Mouse (Mus musculus) heart, postnatal 4 days (tissue): ENCODE measurements around the gene Gm9732. TPM values are rescaled to one million over a fixed set of nuclear protein-coding genes. Genes with fewer than 3 reads are reported as not detected.
"Not testable (repeated sequence)": the region's sequence is repeated elsewhere in the genome, so short reads cannot be mapped to it uniquely, and the experiment has no call there.

ENCODE experiments used
- DNase-seq: peaks from one replicate; pipeline ENCODE4 v3.0.0; 2021
- total RNA-seq, 2 experiments: library from RNA; stranded (reverse); gene quantifications; 2 replicates each; pipeline ENCODE4 v1.2.3; 2021

Gene Gm9732
- total RNA-seq: not detected

DNA sequence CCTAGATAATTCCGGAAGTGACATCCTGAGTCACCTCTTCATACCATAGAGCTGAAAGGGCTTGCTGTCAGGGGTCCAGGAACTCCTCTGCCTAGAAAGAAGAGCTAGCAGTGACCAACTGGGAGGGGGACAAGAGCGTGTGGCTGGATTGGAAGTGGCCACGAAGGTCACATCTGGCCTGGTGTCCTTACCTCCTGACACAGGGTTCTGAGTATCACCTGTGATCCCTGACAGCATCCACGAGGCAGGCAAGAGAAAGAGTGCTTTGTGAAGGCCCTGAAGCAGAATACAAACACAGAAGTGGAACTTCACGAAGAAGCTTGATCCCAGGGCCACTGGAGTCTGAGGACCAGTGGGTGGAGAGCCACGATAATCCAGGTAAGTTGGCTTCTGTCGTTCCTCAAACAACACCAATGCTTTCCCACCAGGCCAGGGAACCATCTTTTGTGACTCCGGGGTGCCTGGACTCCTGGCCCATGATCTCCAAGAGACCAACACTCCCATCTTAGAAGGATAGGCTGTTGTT lies at the start of gene Gm9732:
Gm9732 (plus strand) TSS at position 51 of the 526 bp plus-strand sequence.
- DNase-seq: not testable (repeated sequence)

DNA sequence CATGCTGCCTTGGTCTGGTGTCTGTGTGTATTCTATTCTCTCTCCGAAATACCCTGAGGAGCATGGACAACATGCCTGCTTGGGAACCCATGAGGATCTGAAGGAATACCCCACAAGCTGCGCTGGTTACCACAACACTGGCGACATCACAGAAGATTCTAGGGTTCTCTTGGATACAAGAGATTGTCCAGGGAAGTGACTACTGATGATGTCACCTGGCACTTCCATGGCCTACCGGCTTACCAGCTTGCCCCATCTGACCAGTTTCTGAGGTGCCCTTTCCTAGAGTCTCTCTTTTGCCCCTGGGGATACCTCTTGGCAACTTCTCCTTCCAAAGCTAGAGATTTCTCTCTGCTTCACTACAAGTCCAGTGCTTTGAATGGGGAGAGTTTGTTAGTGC lies 39.6 kb upstream of the Gm9732 start, which contains the start of gene Gm8122:
Gm8122 (minus strand) TSS at position 101 of the 400 bp plus-strand sequence.
- not testable (repeated sequence) for DNase-seq

DNA sequence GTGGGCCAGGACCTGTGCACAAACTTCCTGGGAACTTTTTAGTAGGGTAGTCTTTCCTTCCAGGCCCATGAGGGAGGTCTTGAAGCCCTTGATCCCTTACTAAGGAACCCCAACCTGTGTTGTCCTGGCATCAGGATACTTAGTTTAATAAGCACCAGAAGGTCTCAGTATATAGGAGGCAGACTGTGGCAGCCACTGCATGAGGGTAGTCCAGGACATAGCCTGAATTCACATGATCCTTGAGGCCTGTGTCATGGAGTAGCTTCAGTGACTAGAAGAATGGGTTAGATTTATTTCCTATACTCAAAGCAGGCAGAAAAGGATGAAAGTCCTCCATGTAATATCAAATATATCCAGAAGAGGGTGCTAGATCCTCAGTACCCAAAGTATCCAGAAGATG lies 37.1 kb upstream of the Gm9732 start:
- not testable (repeated sequence) for DNase-seq

DNA sequence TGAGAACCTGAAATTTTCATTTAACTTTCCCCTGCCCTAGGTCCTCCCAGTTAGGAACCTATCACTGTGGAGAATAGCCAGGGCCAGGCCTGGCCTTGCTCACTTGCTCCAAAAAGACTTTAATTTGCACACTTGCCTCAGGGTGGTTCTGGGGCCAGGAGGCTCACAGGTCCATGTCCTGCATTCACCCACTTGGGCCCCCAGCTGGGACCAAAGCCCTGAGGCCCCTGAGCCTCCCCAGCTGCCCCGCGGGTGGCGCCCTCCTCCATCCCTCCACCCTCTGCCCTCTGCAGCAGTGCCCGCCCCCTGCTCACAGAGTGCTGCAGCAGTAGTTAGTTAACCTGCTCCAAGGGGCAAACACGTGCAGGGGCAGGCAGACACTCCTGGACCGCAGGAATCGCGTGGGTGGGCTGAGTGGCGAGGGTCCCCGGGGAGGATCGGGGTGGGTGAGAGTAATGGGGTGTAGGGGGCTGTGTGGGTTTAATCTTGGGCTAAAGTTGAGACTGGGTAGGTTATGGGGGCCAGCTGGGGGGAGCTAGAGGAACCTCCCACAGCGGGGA lies 25.1 kb upstream of the Gm9732 start:
- not testable (repeated sequence) for DNase-seq

DNA sequence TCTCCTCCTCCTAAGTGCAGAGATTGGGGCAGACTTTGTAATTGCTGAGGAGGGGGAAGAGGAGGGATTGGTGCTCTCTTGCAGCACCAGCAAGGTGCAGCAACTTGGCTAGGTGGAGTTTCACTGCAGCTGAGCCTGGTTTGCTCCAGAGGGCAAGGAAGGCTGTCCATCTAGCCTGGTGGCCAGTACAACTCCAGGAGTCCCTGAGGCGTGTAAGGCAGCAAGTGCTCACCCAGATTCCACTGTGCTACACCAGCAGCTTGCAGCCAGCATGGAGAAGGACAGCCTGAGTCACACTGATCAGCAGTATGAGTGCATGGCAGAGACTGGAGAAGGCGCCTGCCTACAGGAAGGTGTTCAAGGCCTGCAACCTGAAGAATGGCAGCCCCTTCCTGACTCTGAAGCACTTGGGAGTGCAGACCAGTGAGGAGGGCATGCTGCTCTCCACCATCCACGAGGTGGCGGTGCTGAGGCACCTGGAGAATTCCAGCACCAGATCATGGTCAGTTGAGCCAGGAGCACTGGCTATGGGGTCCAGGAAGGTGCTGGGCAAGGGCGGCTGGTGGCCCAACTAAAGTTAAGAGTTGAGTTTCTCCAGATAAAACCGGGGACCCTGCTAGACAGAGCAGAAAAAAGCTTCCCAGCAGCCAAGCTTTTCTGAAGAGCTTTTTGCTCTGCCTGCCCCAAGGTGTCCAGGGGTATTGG lies 24.1 kb upstream of the Gm9732 start:
- DNase-seq: not testable (repeated sequence)

DNA sequence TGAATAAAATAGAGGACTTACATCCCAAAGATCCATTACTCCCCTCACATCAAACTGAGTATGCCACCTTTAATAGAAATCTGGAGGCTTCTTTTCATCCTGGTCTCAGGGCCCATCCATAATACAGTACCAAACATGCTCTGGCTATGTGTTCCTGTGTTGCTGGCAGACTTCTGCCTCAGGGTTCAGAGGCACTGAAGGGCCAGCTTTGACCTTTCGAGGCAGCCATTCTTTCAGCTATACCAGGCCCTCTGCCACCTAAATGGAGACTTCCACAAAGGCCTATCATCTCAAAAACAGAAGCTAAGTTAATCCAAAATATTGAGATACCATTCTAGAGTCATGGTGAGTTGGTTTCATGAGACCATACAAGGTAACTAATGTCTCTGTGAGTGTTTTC lies 18.3 kb upstream of the Gm9732 start:
- DNase-seq: not testable (repeated sequence)

DNA sequence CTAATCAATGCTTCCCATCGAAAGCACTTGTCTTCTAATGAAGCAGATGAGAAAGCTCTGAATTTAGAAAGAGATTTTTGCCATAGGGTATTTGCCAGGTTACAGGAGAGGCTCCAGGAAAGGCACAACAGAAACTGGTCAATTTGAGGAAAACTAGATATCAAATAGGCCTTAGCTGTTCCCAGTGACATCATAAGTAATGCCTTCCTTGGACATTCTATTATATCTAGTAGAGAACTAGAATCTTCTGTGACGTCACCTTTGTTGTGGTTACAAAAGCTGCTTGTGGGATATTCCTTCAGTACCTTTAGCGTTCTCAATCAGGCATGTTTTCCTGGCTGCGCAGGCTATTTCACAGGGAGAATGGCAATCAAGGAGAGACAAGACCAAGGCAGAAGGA lies 16.5 kb upstream of the Gm9732 start, which contains the start of gene Gm8126:
Gm8126 (plus strand) TSS at position 301 of the 400 bp plus-strand sequence.
- DNase-seq: not testable (repeated sequence)

DNA sequence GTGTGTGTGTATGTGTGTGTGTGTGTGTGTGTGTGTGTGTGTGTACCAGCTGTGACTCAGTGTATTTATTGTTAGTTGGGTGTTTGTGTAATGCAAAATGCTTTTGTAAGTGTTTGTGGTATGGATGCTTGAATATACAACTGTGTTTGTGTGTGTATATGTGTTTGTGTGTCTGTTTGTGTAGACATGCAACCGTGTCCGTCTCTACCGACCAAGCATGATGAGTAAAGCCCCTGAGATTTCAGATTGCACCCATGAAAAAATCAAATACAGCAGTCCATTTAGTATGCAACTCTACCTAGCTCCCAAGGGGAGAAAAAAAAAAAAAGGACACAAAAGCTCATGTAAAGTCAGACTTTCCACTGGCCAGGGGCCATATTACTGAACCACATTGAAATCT lies 11.4 kb upstream of the Gm9732 start:
- not testable (repeated sequence) for DNase-seq

DNA sequence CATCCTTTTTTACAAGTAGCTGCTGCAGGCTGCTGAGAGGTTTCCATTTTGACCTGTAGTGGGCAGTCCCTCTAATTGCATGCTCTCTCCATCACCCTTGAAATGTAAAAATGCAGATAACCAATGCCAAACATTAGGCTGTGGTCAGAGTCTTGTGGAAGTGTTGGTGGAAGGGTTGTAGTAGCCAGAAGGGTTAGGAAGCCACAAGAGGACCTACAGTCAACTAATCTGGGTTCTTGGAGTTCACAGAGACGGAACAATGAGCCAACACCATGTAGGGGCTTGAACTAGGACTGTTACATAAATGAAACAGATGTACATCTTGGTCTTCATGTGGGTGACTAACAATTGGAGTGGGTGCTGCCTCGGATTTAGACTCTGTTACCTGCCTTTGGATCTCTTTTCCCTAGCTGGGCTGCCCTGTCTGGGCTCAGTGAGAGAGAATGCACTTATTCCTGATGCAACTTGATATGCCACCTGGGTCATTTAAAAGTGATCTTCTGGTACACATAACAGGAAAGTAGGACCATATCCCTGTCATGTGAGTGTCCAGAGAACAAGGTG lies 6.2 kb upstream of the Gm9732 start:
- peak; percentile 4 for DNase-seq

DNA sequence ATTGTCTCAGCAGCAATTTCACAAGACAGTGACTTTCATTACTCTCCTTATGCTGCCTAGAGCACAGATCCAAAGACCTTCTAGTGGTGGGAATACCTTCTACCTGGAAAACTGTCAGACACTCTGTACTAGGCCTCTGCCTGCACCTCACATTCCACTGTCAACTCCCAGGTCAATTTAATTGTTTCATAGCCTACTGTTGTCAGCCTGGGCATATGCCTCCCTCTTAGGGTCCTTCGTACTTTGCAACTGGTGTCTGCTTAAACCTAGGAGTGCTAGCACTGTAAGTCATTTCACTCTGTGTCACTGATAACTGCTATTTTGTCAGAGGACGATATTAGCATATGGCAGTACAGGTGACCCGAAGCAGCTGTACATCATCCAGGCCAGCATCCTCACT lies 5.6 kb upstream of the Gm9732 start:
- peak; percentile 10 for DNase-seq

DNA sequence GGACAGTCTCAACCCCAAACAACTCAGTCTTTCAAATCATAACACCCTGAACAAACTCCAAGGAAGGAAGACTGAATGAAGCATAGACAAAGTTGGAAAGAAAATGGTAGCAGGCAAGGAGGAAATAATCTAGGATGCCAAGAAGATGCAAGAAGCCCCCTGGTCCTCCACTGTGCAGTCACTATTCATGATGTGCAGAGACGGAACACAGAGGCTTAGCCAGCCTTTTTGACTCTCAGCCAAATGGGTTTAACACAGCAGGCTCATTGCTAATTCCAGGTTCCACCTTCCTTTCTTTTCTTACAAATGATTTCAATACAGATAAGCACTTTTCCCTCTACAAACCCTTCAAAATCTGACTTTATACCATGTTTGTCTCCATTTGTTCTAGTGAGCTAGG lies 1.7 kb upstream of the Gm9732 start:
- DNase-seq: not testable (repeated sequence)

DNA sequence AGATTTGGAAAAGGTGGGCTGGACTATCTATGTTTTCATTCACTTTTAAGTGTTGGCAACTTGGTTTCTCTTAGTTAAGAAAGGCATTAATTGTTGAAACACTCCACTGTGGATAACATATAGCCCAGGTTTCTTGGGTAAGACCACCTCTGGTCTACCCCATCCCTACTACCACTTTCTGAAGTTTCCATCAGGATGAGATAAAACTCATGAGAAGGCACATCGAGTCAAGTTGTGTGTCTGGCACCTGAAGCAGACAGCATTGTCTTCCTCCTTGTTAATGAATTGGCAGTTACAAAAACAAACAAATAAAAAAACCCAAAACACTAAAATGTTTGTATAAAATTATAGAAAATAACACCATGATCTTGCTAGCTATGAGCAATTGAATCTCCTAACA lies 916 bp downstream of the Gm9732 start:
- not testable (repeated sequence) for DNase-seq

DNA sequence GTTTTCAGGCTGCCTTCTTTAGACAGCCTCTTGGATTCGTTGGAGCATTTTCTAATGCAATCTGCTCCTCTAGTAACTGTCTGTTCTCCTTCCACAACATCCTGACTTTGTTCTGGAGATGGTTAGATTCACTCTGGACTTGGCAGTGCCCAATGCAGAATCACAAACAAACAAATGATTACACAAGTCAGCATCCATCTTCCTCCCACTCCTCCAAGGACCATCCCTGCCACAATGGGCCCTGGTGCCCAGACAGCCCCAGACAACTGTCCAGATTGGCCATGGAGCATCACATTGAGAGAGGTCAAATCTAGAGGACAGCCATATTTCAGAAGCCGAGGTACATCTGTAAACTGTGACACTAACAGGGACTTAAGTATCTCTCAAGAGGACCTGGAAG lies 2.6 kb downstream of the Gm9732 start:
- DNase-seq: not testable (repeated sequence)

DNA sequence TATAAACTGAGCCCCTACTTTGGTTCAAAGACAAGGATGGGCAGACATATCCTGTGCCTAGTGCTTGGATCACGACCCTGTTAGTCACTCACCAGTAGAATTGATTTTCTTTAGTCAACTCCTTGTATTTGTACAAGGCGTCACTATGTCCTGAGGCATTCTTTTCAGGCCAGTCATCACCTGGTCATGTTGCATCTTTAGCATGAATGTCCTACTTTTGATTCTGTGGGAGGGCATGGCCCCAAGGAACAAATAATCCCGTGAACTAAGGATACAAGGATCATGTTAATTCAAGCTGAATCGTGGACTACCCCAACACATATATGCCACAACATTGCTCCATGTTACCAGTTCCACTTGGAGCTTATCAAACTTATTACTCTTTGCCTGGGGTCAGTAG lies 3.3 kb downstream of the Gm9732 start:
- not testable (repeated sequence) for DNase-seq

DNA sequence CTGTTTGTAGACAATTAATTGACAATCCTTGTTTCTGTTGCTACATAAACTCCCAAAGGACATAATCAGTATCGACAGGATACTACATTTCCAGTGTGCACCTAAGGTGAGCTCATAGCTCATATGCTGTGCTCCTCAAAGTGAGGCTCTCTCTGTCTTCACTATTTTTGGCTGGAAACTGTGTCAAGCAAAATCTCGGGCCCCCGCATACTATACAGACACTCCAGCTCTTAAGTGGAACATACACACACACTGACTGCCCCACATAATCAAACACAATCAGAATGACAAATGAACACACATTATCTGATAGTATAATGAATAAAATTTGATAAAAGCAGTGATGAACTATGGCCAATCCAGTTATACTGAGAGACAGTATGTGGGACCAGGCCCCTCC lies 3.8 kb downstream of the Gm9732 start:
- not testable (repeated sequence) for DNase-seq

DNA sequence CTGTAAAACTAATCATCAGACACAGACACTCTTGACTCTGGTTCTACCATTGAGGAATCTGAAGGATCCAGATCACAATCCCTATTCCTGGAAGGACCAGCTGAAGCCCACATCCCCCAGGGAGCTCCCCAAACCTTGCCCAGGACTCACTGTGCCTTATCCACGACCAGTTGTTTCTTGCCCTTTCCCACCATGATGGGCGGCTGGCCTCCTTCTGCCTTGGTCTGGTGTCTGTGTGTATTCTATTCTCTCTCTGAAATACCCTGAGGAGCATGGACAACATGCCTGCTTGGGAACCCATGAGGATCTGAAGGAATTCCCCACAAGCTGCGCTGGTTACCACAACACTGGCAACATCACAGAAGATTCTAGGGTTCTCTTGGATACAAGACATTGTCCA lies 18.7 kb downstream of the Gm9732 start, which contains the start of gene Gm8127:
Gm8127 (minus strand) TSS at position 330 of the 400 bp plus-strand sequence.
- not testable (repeated sequence) for DNase-seq

DNA sequence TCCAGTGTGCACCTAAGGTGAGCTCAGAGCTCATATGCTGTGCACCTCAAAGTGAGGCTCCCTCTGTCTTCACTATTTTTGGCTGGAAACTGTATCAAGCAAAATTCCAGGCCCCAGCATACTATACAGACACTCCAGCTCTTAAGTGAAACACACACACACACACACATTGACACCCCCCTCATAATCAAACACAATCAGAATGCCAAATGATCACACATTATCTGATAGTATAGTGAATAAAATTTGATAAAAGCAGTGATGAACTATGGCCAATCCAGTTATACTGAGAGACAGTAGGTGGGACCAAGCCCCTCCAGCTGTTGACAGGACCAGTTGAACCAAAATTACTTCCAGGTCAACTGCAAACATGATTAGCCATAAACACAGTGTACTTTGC lies 44.7 kb downstream of the Gm9732 start:
- not testable (repeated sequence) for DNase-seq

DNA sequence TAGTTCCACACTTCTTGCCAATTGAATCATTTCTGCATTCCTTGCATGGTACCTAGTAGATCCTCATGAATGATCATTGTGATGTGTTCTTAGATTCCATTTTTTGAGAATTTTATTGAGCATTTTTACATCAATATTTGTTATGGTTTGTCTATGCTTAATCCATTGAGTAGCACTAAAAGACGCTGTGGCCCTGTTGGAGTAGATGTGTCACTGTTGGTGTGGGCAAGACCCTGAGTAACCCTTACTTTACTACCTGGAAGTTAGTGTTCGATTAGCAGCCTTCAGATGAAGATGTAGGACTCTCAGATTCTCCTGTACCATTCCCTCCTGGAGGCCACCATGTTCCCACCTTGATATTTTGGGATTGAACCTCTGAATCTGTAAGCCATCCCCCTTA lies 53.8 kb downstream of the Gm9732 start:
- not testable (repeated sequence) for DNase-seq

DNA sequence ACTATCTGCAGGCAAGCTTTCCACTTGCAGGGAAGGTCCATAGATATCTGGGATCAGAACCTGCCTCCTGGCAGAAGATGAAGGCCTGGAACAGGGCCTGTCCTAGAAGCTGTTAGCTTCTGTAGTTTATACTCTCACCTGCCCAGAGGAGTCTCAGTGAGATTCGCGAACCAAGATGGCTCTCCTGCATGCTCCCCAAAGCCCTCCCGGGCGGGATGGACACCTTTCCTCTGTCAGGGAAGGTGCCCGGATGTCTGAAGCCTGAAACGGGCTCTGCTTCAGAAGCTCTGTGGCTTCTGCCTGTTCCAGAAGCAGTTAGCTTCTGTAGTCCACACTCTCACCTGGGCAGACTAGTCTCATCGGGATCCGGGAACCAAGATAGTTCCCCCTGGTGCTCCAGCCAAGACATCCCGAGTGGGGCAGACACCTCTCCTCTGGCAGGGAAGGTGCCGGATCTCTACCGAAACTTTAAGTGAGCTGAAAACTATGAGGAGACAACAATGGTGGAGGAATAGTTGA lies 56.6 kb downstream of the Gm9732 start:
- DNase-seq: not testable (repeated sequence)

DNA sequence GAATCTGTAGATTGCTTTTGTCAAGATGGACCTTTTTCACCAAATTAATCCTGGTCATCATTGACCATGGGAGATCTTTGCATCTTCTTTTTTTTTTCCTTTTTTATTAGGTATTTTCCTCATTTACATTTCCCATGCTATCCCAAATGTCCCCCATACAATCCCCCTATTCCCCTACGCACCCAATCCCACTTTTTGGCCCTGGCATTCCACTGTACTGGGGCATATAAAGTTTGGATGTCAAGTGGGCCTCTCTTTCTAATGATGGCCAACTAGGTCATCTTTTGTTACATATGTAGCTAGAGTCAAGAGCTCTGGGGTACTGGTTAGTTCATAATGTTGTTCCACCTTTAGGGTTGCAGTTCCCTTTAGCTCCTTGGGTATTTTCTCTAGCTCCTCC lies 62.8 kb downstream of the Gm9732 start:
- DNase-seq: not testable (repeated sequence)

DNA sequence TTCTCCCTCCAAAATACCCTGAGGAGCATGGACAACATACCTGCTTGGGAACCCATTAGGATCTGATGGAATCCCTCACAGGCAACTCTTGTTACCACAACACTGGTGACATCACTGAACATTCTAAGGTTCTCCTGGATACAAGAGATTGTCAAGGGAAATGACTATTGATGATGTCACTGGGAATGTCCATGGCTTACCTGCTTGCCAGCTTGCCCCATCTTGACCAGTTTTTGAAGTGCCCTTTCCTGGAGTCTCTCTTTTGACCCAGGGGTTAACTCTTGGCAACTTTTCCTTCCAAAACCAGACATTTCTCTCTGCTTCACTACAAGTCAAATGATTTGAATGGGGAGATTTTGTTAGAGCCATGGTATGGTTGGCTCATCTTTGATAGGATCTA lies 72.9 kb downstream of the Gm9732 start, which contains the start of gene 1700001F09Rik:
1700001F09Rik (minus strand) TSS at position 101 of the 400 bp plus-strand sequence.
- not testable (repeated sequence) for DNase-seq

DNA sequence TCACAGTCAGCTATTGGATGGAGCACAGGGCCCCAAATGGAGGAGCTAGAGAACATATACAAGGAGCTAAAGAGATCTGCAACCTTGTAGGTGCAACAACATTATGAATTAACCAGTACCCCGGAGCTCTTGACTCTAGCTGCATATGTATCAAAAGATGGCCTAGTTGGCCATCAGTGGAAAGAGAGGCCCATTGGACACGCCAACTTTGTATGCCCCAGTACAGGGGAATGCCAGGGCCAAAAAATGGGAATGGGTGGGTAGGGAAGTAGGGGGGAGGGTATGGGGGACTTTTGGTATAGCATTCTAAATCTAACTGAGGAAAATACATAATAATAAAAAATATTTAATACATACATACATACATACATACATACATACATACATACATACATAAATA lies 78.1 kb downstream of the Gm9732 start:
- DNase-seq: not testable (repeated sequence)
